Mouse (Mus musculus): ENCODE data around the gene Large2. TPM values are rescaled to one million over a fixed set of nuclear protein-coding genes. Genes with fewer than 3 reads are reported as not detected.

Large2 gene
- total and polyA plus RNA-seq, 3 experiments: 0.19 to 1.5 (median 0.89) TPM

DNA sequence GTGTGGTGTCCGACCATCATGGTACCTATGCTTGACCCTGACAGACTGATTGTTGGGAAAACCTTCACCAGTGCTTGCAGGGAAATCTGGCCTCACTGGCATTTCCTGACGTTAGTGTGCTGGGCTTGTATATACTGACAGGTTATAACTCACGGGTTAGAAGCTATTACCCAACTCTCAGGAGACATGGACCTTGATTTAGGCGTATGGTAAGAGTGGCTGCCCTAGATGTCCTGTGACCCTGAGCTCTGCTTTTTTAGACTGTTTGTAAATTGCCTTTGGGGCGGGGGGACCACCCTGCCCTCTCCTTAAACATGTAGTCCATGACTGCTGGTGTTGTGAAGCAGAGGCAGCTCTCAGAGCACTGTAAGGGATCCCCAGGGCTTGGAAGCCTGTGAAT is 24.0 kb downstream of the Large2 start:
- Histone ChIP-seq H3K4me1 (ENCODE audit: control insufficient read depth in 1 of 2, insufficient read depth in 2 of 2) (no peaks in the 10 kb centered on the region), H3K27ac (ENCODE audit: insufficient read depth, low read depth) (no peak overlapping the region), H3K4me2 (ENCODE audit: insufficient read depth, low read depth, poor library complexity, severe bottlenecking) (no peak overlapping the region), H3K27me3 (replicated peaks) (no peaks in the 10 kb centered on the region), H3K9ac (ENCODE audit: insufficient read depth, low read depth) (no peak overlapping the region), H3K36me3 (replicated peaks in 1 of 2; ENCODE audit: control insufficient read depth in 1 of 2, insufficient read depth in 1 of 2, low read length in 1 of 2) (peaks cover 52 to 87% of the 10 kb centered on the region in 2 experiments), H3K4me3 (replicated peaks in 1 of 3; ENCODE audit: low read depth in 2 of 3, low read length in 2 of 3, poor library complexity in 1 of 3) (no peak overlapping the region), H3K79me2 (replicated peaks; ENCODE audit: control insufficient read depth, extremely low read depth, insufficient read depth, poor library complexity, severe bottlenecking) (no peaks in the 10 kb centered on the region), H3K9me3 (replicated peaks; ENCODE audit: low read length) (no peaks in the 10 kb centered on the region)
- TF ChIP-seq ZNF384 (IDR thresholded peaks at IDR 0.05; ENCODE audit: low read depth, low read length): no peak
- no peak for TF ChIP-seq CHD1 (IDR thresholded peaks at IDR 0.05; ENCODE audit: low read depth, low read length)
- no peak for TF ChIP-seq USF2 (conservative IDR thresholded peaks at IDR 0.05; ENCODE audit: low read depth, low read length)
- TF ChIP-seq ZC3H11A (IDR thresholded peaks at IDR 0.05; ENCODE audit: low read depth, low read length): no peak
- no peak for TF ChIP-seq MAX (IDR thresholded peaks at IDR 0.05; ENCODE audit: low read length)
- no peak for TF ChIP-seq ZKSCAN1 (IDR thresholded peaks at IDR 0.05; ENCODE audit: borderline replicate concordance, low read depth, low read length)
- TF ChIP-seq ELF1 (IDR thresholded peaks at IDR 0.05; ENCODE audit: low read depth, low read length): no peak
- no peak for TF ChIP-seq SIN3A (IDR thresholded peaks at IDR 0.05; ENCODE audit: low read length)
- no peak for TF ChIP-seq MAZ (IDR thresholded peaks at IDR 0.05; ENCODE audit: low read depth, low read length)
- no peak for TF ChIP-seq IRF4 (IDR thresholded peaks at IDR 0.05; ENCODE audit: low read depth, low read length)
- TF ChIP-seq JUN (IDR thresholded peaks at IDR 0.05; ENCODE audit: insufficient read depth, low read depth, low read length): no peak
- in situ Hi-C loops (cut with MboI; ENCODE audit: low pct_ligation_motif_present, low pct_unique_long_range_greater_than_20kb, low sequenced_read_pairs): no loop called here
- no peak for DNase-seq (ENCODE audit: extremely low read depth)
- dilution Hi-C loops (cut with MboI; ENCODE audit: extremely low pct_ligation_motif_present, extremely low pct_unique_long_range_greater_than_20kb, low sequenced_read_pairs): no loop called here

DNA sequence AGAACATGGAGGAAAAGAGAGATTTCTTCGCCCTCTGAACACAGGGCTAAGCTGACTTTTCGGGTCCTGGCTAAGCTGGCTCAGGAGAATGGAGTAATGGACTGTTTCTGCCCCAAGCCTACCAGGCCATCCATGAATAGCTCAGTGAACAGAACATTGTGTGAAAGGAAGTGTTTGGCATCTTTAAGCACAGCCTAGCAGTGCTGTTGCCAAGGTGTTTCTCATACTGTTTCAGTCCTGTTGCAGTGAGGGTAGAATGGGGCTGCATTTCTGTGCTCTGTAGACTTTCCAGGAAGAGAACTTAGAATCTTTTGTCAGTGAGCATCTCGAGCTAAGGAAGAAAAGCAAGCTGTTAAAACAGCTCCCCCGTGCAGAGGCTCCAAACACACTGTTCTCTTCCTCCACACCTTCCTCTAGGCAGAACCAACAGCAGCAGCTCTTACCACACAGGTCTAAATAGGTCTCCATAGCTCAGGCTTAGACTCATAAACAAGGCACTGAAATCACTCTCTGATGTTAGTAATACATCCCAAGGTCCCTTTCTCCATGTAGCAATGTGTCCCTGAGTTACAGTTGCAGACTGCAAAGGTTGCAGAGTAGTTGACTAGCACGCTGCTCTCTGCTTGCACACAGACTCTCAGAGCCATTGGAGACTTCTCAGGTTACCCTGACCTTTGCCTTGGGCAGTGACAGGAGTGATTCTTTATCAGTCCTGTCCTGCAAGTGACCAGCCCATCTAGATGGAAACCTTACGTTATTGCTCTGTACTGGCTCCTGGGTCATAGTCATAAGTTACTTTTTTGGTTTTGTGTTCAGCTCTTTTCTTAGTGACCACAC is 24.9 kb downstream of the Large2 start:
- in situ Hi-C loops (cut with MboI; ENCODE audit: low pct_ligation_motif_present, low pct_unique_long_range_greater_than_20kb, low sequenced_read_pairs): no loop called here
- peaks cover 53 to 84% of the 10 kb centered on the region in 2 experiments for H3K36me3 ChIP-seq (replicated peaks in 1 of 2; ENCODE audit: control insufficient read depth in 1 of 2, insufficient read depth in 1 of 2, low read length in 1 of 2)
- H3K4me1 ChIP-seq (ENCODE audit: control insufficient read depth in 1 of 2, insufficient read depth in 2 of 2): no peaks in the 10 kb centered on the region
- no peaks in the 10 kb centered on the region for H3K79me2 ChIP-seq (replicated peaks; ENCODE audit: control insufficient read depth, extremely low read depth, insufficient read depth, poor library complexity, severe bottlenecking)
- H3K27me3 ChIP-seq (replicated peaks): no peaks in the 10 kb centered on the region
- no peak overlapping the region for H3K4me3 ChIP-seq (replicated peaks in 1 of 3; ENCODE audit: low read depth in 2 of 3, low read length in 2 of 3, poor library complexity in 1 of 3)
- H3K9me3 ChIP-seq (replicated peaks; ENCODE audit: low read length): no peaks in the 10 kb centered on the region
- DNase-seq (ENCODE audit: extremely low read depth): no peak
- dilution Hi-C loops (cut with MboI; ENCODE audit: extremely low pct_ligation_motif_present, extremely low pct_unique_long_range_greater_than_20kb, low sequenced_read_pairs): no loop called here
- no peak overlapping the region for H3K9ac ChIP-seq (ENCODE audit: insufficient read depth, low read depth)
- no peak overlapping the region for H3K27ac ChIP-seq (ENCODE audit: insufficient read depth, low read depth)
- H3K4me2 ChIP-seq (ENCODE audit: insufficient read depth, low read depth, poor library complexity, severe bottlenecking): no peak overlapping the region
- TF ChIP-seq UBTF (IDR thresholded peaks at IDR 0.05; ENCODE audit: low read depth, low read length): no peak
- TF ChIP-seq POLR2A (IDR thresholded peaks at IDR 0.05; ENCODE audit: low read depth, low read length): no peak
- no peak for TF ChIP-seq SIN3A (IDR thresholded peaks at IDR 0.05; ENCODE audit: low read length)
- no peak for TF ChIP-seq MAX (IDR thresholded peaks at IDR 0.05; ENCODE audit: low read length)
- no peak for TF ChIP-seq EP300 (IDR thresholded peaks at IDR 0.05; ENCODE audit: low read length)
- no peak for TF ChIP-seq E2F4 (IDR thresholded peaks at IDR 0.05; ENCODE audit: insufficient replicate concordance, low read depth, low read length)
- TF ChIP-seq NRF1 (IDR thresholded peaks at IDR 0.05; ENCODE audit: low read depth, low read length): no peak
- no peak for TF ChIP-seq IRF4 (IDR thresholded peaks at IDR 0.05; ENCODE audit: low read depth, low read length)
- no peak for TF ChIP-seq BHLHE40 (IDR thresholded peaks at IDR 0.05; ENCODE audit: low read depth, low read length)
- TF ChIP-seq MXI1 (IDR thresholded peaks at IDR 0.05; ENCODE audit: low read depth, low read length): no peak
- no peak for TF ChIP-seq MYC (IDR thresholded peaks at IDR 0.05; ENCODE audit: low read depth, low read length)
- TF ChIP-seq ETS1 (conservative IDR thresholded peaks at IDR 0.05; ENCODE audit: low read depth, low read length): no peak
- TF ChIP-seq ZKSCAN1 (IDR thresholded peaks at IDR 0.05; ENCODE audit: borderline replicate concordance, low read depth, low read length): no peak
- TF ChIP-seq USF1 (IDR thresholded peaks at IDR 0.05; ENCODE audit: low read depth, low read length): no peak
- no peak for TF ChIP-seq ZMIZ1 (IDR thresholded peaks at IDR 0.05; ENCODE audit: low read depth, low read length)
- TF ChIP-seq CHD2 (IDR thresholded peaks at IDR 0.05; ENCODE audit: low read length): no peak
- TF ChIP-seq USF2 (conservative IDR thresholded peaks at IDR 0.05; ENCODE audit: low read depth, low read length): no peak
- TF ChIP-seq ZC3H11A (IDR thresholded peaks at IDR 0.05; ENCODE audit: low read depth, low read length): no peak
